Mouse (Mus musculus) MEL (cell line): ENCODE measurements around the gene Trit1. TPM values are rescaled to one million over a fixed set of nuclear protein-coding genes. Genes with fewer than 3 reads are reported as not detected.

Experiments
- DNase-seq: peaks from one replicate; pipeline ENCODE4 v3.0.0; 2011; ENCODE audit warnings: low read depth, low spot score
- H3K27ac ChIP-seq: 2 replicates; pipeline ENCODE4 v1.5.1; 2012; ENCODE audit warnings: low read depth, mild to moderate bottlenecking, control low read depth, low read length, moderate library complexity; ENCODE audit not compliant: control insufficient read depth
- H3K27me3 ChIP-seq, 2 experiments: fragments of 150-350 bp in 1 of 2; sonication (generic) in 1 of 2; 2 replicates each; pipeline ENCODE4 v1.6.1; 2012; ENCODE audit warnings: low read length in 2 of 2, mild to moderate bottlenecking in 2 of 2, improper control_type of control experiment in 1 of 2, moderate library complexity in 1 of 2; ENCODE audit not compliant: insufficient read depth in 2 of 2, control insufficient read depth in 1 of 2
- H3K36me3 ChIP-seq, 2 experiments: 2 replicates each; pipeline ENCODE4 v1.6.1; 2012 to 2014; ENCODE audit warnings: low read length in 2 of 2, improper control_type of control experiment in 1 of 2, inconsistent platforms in 1 of 2, mild to moderate bottlenecking in 1 of 2; ENCODE audit not compliant: insufficient read depth in 2 of 2, control insufficient read depth in 1 of 2
- H3K4me1 ChIP-seq, 2 experiments: fragments of 150-350 bp in 1 of 2; sonication (generic) in 1 of 2; 2 replicates each; pipeline ENCODE4 v1.6.1; 2012; ENCODE audit warnings: low read length in 2 of 2, improper control_type of control experiment in 1 of 2, mild to moderate bottlenecking in 1 of 2; ENCODE audit not compliant: insufficient read depth in 2 of 2, control insufficient read depth in 1 of 2
- H3K4me3 ChIP-seq, 2 experiments: fragments of 150-350 bp in 1 of 2; sonication (generic) in 1 of 2; 2 replicates each; pipeline ENCODE4 v1.5.1; 2012; ENCODE audit warnings: low read depth in 2 of 2, low read length in 2 of 2, mild to moderate bottlenecking in 2 of 2, moderate library complexity in 2 of 2, control low read depth in 1 of 2, improper control_type of control experiment in 1 of 2; ENCODE audit not compliant: control insufficient read depth in 1 of 2, insufficient read depth in 1 of 2
- H3K79me2 ChIP-seq: 2 replicates; pipeline ENCODE4 v1.6.1; 2012; ENCODE audit warnings: mild to moderate bottlenecking, low read length, moderate library complexity; ENCODE audit not compliant: control insufficient read depth, poor library complexity, insufficient read depth
- H3K9ac ChIP-seq: 2 replicates; pipeline ENCODE4 v1.6.1; 2012; ENCODE audit warnings: low read depth, mild to moderate bottlenecking, control low read depth, low read length, moderate library complexity; ENCODE audit not compliant: control insufficient read depth, poor library complexity, severe bottlenecking
- H3K9me3 ChIP-seq: fragments of 150-350 bp; sonication (generic); replicated peaks from 2 replicates; pipeline ENCODE4 v1.6.1; 2012; ENCODE audit warnings: mild to moderate bottlenecking, low read length, improper control_type of control experiment, moderate library complexity; ENCODE audit not compliant: insufficient read depth
- BHLHE40 ChIP-seq: IDR thresholded peaks from 2 replicates; pipeline ENCODE4 v1.6.1; 2012; ENCODE audit warnings: low read depth, mild to moderate bottlenecking, inconsistent platforms, low read length, improper control_type of control experiment, borderline replicate concordance
- CHD2 ChIP-seq: IDR thresholded peaks from 2 replicates; pipeline ENCODE4 v1.6.1; 2011; ENCODE audit warnings: low read length, improper control_type of control experiment
- ETS1 ChIP-seq: IDR thresholded peaks from 2 replicates; pipeline ENCODE4 v1.6.1; 2012; ENCODE audit warnings: low read depth, mild to moderate bottlenecking, inconsistent platforms, low read length, improper control_type of control experiment, moderate library complexity
- GABPA ChIP-seq: IDR thresholded peaks from 2 replicates; pipeline ENCODE4 v1.6.1; 2012; ENCODE audit warnings: low read depth, mild to moderate bottlenecking, inconsistent platforms, low read length, improper control_type of control experiment, moderate library complexity
- GATA1 ChIP-seq: IDR thresholded peaks from 2 replicates; pipeline ENCODE4 v1.6.1; 2011; ENCODE audit warnings: low read depth, low read length, improper control_type of control experiment
- HCFC1 ChIP-seq: IDR thresholded peaks from 2 replicates; pipeline ENCODE4 v1.6.1; 2012; ENCODE audit warnings: low read depth, mild to moderate bottlenecking, inconsistent platforms, low read length, improper control_type of control experiment, moderate library complexity
- JUND ChIP-seq: IDR thresholded peaks from 2 replicates; pipeline ENCODE4 v1.6.1; 2011; ENCODE audit warnings: low read depth, mild to moderate bottlenecking, improper control_type of control experiment, low read length
- KAT2A ChIP-seq: conservative IDR thresholded peaks from 2 replicates; pipeline ENCODE4 v1.6.1; 2012; ENCODE audit warnings: low read depth, low read length, improper control_type of control experiment, inconsistent platforms
- MAZ ChIP-seq: IDR thresholded peaks from 2 replicates; pipeline ENCODE4 v1.6.1; 2012; ENCODE audit warnings: low read depth, mild to moderate bottlenecking, inconsistent platforms, low read length, improper control_type of control experiment
- MEF2A ChIP-seq: IDR thresholded peaks from 2 replicates; pipeline ENCODE4 v1.6.1; 2014; ENCODE audit warnings: low read depth, mild to moderate bottlenecking, inconsistent platforms, low read length, improper control_type of control experiment; ENCODE audit not compliant: poor library complexity, insufficient replicate concordance, severe bottlenecking; ENCODE audit errors: extremely low read depth
- MXI1 ChIP-seq: IDR thresholded peaks from 2 replicates; pipeline ENCODE4 v1.6.1; 2011; ENCODE audit warnings: mild to moderate bottlenecking, low read depth, low read length, improper control_type of control experiment
- MYB ChIP-seq: IDR thresholded peaks from 2 replicates; pipeline ENCODE4 v1.6.1; 2011; ENCODE audit warnings: mild to moderate bottlenecking, low read depth, low read length, improper control_type of control experiment
- MYC ChIP-seq: IDR thresholded peaks from 2 replicates; pipeline ENCODE4 v1.6.1; 2011; ENCODE audit warnings: low read depth, mild to moderate bottlenecking, low read length, improper control_type of control experiment, moderate library complexity
- NELFE ChIP-seq: IDR thresholded peaks from 2 replicates; pipeline ENCODE4 v1.6.1; 2011; ENCODE audit warnings: low read depth, low read length, improper control_type of control experiment
- NRF1 ChIP-seq: IDR thresholded peaks from 2 replicates; pipeline ENCODE4 v1.6.1; 2014; ENCODE audit warnings: low read depth, mild to moderate bottlenecking, inconsistent platforms, low read length, improper control_type of control experiment, moderate library complexity; ENCODE audit not compliant: poor library complexity, insufficient read depth, severe bottlenecking
- POLR2A ChIP-seq, 2 experiments: IDR thresholded peaks; 2 replicates each; pipeline ENCODE4 v1.6.1; 2011 to 2012; ENCODE audit warnings: low read length in 2 of 2, mild to moderate bottlenecking in 2 of 2, control low read depth in 1 of 2, improper control_type of control experiment in 1 of 2, low read depth in 1 of 2, moderate library complexity in 1 of 2; ENCODE audit not compliant: control insufficient read depth in 1 of 2, insufficient read depth in 1 of 2, poor library complexity in 1 of 2
- POLR2AphosphoS5 ChIP-seq: IDR thresholded peaks from 2 replicates; pipeline ENCODE4 v1.6.1; 2012; ENCODE audit warnings: low read depth, borderline replicate concordance, mild to moderate bottlenecking, inconsistent platforms, low read length, moderate library complexity, mixed read lengths
- RAD21 ChIP-seq: IDR thresholded peaks from 2 replicates; pipeline ENCODE4 v1.6.1; 2011; ENCODE audit warnings: mild to moderate bottlenecking, low read depth, low read length, improper control_type of control experiment
- SIN3A ChIP-seq: IDR thresholded peaks from 2 replicates; pipeline ENCODE4 v1.6.1; 2012; ENCODE audit warnings: low read length, improper control_type of control experiment, inconsistent platforms
- SMC3 ChIP-seq: IDR thresholded peaks from 2 replicates; pipeline ENCODE4 v1.6.1; 2011; ENCODE audit warnings: low read depth, low read length, improper control_type of control experiment
- TAL1 ChIP-seq: IDR thresholded peaks from 2 replicates; pipeline ENCODE4 v1.6.1; 2012; ENCODE audit warnings: mild to moderate bottlenecking, inconsistent platforms, low read length, moderate library complexity, mixed read lengths
- TBP ChIP-seq: IDR thresholded peaks from 2 replicates; pipeline ENCODE4 v1.8.0; 2011; ENCODE audit warnings: low read depth, low read length, improper control_type of control experiment
- UBTF ChIP-seq: IDR thresholded peaks from 2 replicates; pipeline ENCODE4 v1.6.1; 2012; ENCODE audit warnings: low read depth, mild to moderate bottlenecking, inconsistent platforms, low read length, improper control_type of control experiment, moderate library complexity, borderline replicate concordance; ENCODE audit not compliant: insufficient read depth
- USF1 ChIP-seq: IDR thresholded peaks from 2 replicates; pipeline ENCODE4 v1.6.1; 2014; ENCODE audit warnings: low read depth, mild to moderate bottlenecking, inconsistent platforms, low read length, improper control_type of control experiment, moderate library complexity
- USF2 ChIP-seq, 2 experiments: IDR thresholded peaks; 2 replicates each; pipeline ENCODE4 v1.6.1; 2011 to 2012; ENCODE audit warnings: improper control_type of control experiment in 2 of 2, low read length in 2 of 2, borderline replicate concordance in 1 of 2, inconsistent platforms in 1 of 2, low read depth in 1 of 2, mild to moderate bottlenecking in 1 of 2; ENCODE audit not compliant: insufficient read depth in 1 of 2
- ZC3H11A ChIP-seq: IDR thresholded peaks from 2 replicates; pipeline ENCODE4 v1.6.1; 2012; ENCODE audit warnings: low read depth, mild to moderate bottlenecking, inconsistent platforms, low read length, improper control_type of control experiment
- ZKSCAN1 ChIP-seq: IDR thresholded peaks from 2 replicates; pipeline ENCODE4 v1.6.1; 2012; ENCODE audit warnings: low read depth, mild to moderate bottlenecking, inconsistent platforms, low read length, improper control_type of control experiment, moderate library complexity
- ZNF384 ChIP-seq: IDR thresholded peaks from 2 replicates; pipeline ENCODE4 v1.6.1; 2012; ENCODE audit warnings: low read depth, mild to moderate bottlenecking, inconsistent platforms, low read length, improper control_type of control experiment
- polyA plus RNA-seq, 2 experiments: library from polyadenylated mRNA; stranded (reverse) in 1 of 2; unstranded in 1 of 2; fragments of >175 nt in 1 of 2; fragments of >200 nt in 1 of 2; gene quantifications; 2 replicates each; pipeline versions ENCODE4 v1.2.1 to v1.2.4; 2012; ENCODE audit warnings: low replicate concordance in 2 of 2, low read depth in 1 of 2; ENCODE audit not compliant: insufficient read length in 2 of 2, insufficient read depth in 1 of 2, missing spikeins in 1 of 2
- total RNA-seq: library from RNA; depleted of rRNA; stranded (reverse); fragments of 300-350 nt; gene quantifications from 2 replicates; pipeline ENCODE4 v1.2.3, GENCODE M21; 2012

The Trit1 gene
- total and polyA plus RNA-seq, 3 experiments: 17.9 to 19.6 TPM; not detected in 1

DNA sequence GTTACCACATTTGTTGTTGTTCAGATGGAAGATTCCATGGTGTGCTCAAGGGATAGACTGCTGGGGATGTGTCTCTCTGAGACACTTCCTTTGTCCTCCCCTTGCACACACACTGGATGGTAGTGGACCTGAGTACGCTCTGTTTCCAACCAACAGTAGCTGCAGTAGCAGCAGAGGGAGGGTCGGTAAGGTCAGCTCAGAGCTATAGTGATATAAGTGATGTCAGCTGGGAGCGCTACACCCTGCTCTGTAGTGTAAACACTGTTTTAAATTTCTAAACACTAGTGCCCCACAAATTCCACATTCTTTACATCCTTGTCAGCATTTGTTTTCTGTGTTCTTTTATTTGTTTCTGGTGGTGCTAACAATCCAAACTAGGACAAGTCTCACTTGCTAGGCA, 20.3 kb downstream of the Trit1 start:
- no peak overlapping the region for H3K27ac ChIP-seq
- peaks cover 0 to 18% of the 10 kb centered on the region in 2 experiments; a peak in 2 of 4 replicates for H3K36me3 ChIP-seq
- no peak for DNase-seq
- H3K9me3 ChIP-seq: no peaks in the 10 kb centered on the region
- no peaks in the 10 kb centered on the region for H3K4me1 ChIP-seq
- TF ChIP-seq MAZ (no peak), MXI1 (no peak), USF2 (IDR thresholded peaks at IDR 0.05; ENCODE audit: borderline replicate concordance in 1 of 2, insufficient read depth in 1 of 2, low read depth in 1 of 2, low read length in 2 of 2) (no peak), POLR2A (IDR thresholded peaks at IDR 0.05; ENCODE audit: control insufficient read depth in 1 of 2, insufficient read depth in 1 of 2, low read depth in 1 of 2, low read length in 2 of 2, poor library complexity in 1 of 2) (no peak), SIN3A (no peak), RAD21 (no peak), ETS1 (no peak), BHLHE40 (no peak), TAL1 (no peak), USF1 (no peak), UBTF (no peak), POLR2AphosphoS5 (no peak), CHD2 (no peak), ZC3H11A (no peak), NELFE (no peak), ZKSCAN1 (no peak), SMC3 (no peak), ZNF384 (no peak)
- peaks cover 6% of the 10 kb centered on the region for H3K79me2 ChIP-seq
- H3K27me3 ChIP-seq: no peaks in the 10 kb centered on the region
- no peak overlapping the region for H3K4me3 ChIP-seq
- H3K9ac ChIP-seq: no peak overlapping the region

GRCm38 (mm10) chr4:123041131-123041530, 24.7 kb downstream of the Trit1 start:
- TF ChIP-seq TBP (no peak), POLR2AphosphoS5 (no peak), JUND (no peak), NRF1 (no peak), MEF2A (no peak), MXI1 (no peak), GABPA (no peak), ETS1 (no peak), KAT2A (no peak), MYB (no peak), MYC (no peak), ZC3H11A (no peak), USF2 (IDR thresholded peaks at IDR 0.05; ENCODE audit: borderline replicate concordance in 1 of 2, insufficient read depth in 1 of 2, low read depth in 1 of 2, low read length in 2 of 2) (no peak), HCFC1 (no peak), GATA1 (no peak)
- Histone ChIP-seq H3K79me2 (peaks cover 2% of the 10 kb centered on the region; the same call in 1 of the 2 replicates), H3K36me3 (peaks cover 0 to 12% of the 10 kb centered on the region in 2 experiments; a peak in 3 of 4 replicates), H3K27ac (no peak overlapping the region), H3K9me3 (no peaks in the 10 kb centered on the region), H3K4me1 (no peaks in the 10 kb centered on the region), H3K4me3 (no peak overlapping the region), H3K9ac (no peak overlapping the region), H3K27me3 (no peaks in the 10 kb centered on the region)
- DNase-seq: no peak
